Mouse (Mus musculus): Measurements from ENCODE around the gene Etl4.

DNA sequence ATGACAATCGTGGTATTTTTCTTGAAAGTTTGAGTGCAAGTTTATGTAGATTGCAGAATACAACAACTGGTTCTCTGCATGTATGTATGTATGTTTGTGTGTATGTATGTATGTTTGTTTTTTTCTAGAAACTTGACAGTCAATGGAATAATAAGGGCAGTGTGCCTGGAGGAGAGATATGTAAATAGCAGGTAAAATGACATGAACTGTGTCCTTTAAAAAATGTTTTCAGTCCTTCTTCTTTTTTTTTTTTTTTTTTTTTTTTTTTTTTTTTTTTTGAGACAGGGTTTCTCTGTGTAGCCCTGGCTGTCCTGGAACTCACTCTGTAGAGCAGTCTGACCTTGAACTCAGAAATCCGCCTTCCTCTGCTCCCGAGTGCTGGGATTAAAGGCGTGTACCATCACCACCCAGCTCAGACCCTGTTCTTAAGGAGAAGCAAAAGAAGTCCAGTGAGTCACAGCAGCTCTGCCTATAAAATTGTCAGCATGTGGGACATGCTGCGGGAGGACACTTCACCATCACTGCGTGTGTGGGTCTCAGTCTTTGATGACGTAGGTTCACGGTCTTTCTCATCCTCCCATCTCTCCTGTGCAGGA, 606.8 kb downstream of the Etl4 start:
- TF ChIP-seq CTCF (IDR thresholded peaks at IDR 0.05; ENCODE audit: low read depth) (no peak), EP300 (IDR thresholded peaks at IDR 0.05; ENCODE audit: low read depth) (no peak)

Data from liver, postnatal 0 days (tissue).